Mouse (Mus musculus): Measurements from ENCODE around the gene Gpm6b. TPM values are rescaled to one million over a fixed set of nuclear protein-coding genes. Genes with fewer than 3 reads are reported as not detected.

The Gpm6b gene
- polyA plus RNA-seq (2012; fragmentation: generic; extraction: Trizol): 1 to 10 TPM in 1 of 2 experiments, under 1 TPM in 1; 0.02 to 1.9 TPM

GRCm38 (mm10) chrX:166238831-166239460 is at the start of gene Gpm6b:
Gene Gpm6b (plus strand): TSS chrX:166238911.

Other genes starting within 250 kb of the Gpm6b start
- gene Gemin8, start 68.5 kb upstream of the Gpm6b start, polyA plus RNA-seq (2012; fragmentation: generic; extraction: Trizol): 10 to 100 TPM in 1 of 2 experiments, 1 to 10 TPM in 1; 5.2 to 28.9 TPM
- gene Trappc2, start 201.7 kb downstream of the Gpm6b start, polyA plus RNA-seq (2012; fragmentation: generic; extraction: Trizol): 1 to 10 TPM in 1 of 2 experiments, under 1 TPM in 1; 0.34 to 4.0 TPM
- 1 to 10 TPM in 1 of 2 experiments, under 1 TPM in 1; 0.19 to 3.8 TPM for gene Ofd1, start 201.8 kb downstream of the Gpm6b start, polyA plus RNA-seq (2012; fragmentation: generic; extraction: Trizol)
- gene Rab9, start 241.0 kb downstream of the Gpm6b start, polyA plus RNA-seq (2012; fragmentation: generic; extraction: Trizol): 10 to 100 TPM in 1 of 2 experiments, 1 to 10 TPM in 1; 4.0 to 84.4 TPM

Data from C3H10T1/2 (cell line).